Mouse (Mus musculus): ENCODE measurements at regions not wholly inside any gene's neighbourhood (a gene's known extent, or its start where the extent isn't known, plus 50 kb on each side); places are given as distances from the start of the nearest gene placed in this dataset. TPM values are rescaled to one million over a fixed set of nuclear protein-coding genes. Genes with fewer than 3 reads are reported as not detected.
A peak's percentile ranks its signal among the peaks of the same experiment; 100 is the strongest.

DNA sequence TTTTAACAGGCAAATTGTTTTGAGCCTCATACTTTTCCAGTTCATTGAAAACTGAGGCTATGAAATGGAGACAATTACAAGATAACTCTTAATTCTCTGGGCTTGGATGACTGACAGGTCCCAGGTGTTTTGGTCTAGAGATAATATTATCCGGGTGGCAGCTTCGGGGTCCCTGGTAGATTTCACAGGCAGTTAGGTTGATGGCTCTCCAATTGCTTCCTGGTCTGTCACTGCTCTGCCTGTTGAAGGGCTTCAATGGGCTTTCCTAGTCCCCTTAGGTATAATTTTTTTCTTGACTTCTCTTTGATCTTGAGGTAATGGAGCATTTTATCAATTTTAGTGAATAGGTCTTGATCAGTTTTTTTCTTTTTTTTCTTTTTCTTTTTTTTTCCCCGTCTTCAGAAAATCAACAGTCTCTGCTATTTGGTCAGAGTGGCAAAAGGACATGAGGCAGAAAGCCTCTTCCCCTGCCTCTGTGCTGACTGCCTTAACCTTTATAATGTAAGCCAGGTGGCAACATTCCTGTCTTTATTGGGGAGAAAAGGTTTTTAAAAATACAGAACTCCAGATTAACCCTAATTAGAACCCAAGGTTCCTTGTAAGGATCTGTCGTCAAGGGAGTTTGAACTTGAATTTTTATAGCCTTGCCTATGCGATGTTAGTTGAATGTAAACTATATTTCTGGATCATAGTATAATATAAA is 896.0 kb upstream of the Flrt2 start:
- Histone ChIP-seq H3K27me3 (replicated peaks; ENCODE audit: control insufficient read depth, insufficient read depth, low read length) (no peaks in the 10 kb centered on the region), H3K9ac (ENCODE audit: low read length) (no peak overlapping the region), H3K4me3 (ENCODE audit: low read depth, low read length) (no peak overlapping the region), H3K9me3 (replicated peaks; ENCODE audit: control insufficient read depth, low read length) (no peaks in the 10 kb centered on the region), H3K27ac (ENCODE audit: low read depth, low read length) (no peak overlapping the region), H3K4me2 (ENCODE audit: low read length) (no peak overlapping the region), H3K4me1 (ENCODE audit: control insufficient read depth, insufficient read depth, low read length) (no peaks in the 10 kb centered on the region), H3K36me3 (ENCODE audit: control insufficient read depth, insufficient read depth, low read length) (no peaks in the 10 kb centered on the region)
- ATAC-seq (no peak), DNase-seq (ENCODE audit: low spot score) (no peak)
- 78% methylated on average over 5 of the region's 5 CpGs for WGBS

DNA sequence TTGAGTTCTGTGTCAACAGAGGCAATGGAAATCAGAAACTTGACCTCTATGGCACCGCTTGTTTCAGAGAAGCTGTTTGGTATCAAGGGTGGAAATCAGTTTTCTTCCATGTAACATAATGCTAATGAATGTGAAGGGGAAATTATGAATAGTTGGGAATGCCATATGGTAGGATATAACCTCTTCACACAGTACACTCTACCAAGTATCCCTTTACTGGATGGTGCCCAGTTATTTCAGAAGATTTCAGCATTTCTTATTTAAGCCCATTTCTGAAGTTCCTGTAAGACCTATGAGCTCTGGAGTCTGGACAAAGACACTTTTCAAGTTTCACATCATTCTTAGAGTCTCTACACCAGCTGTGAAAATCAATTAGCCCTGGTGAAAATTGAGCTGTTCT is 887.3 kb upstream of the Flrt2 start:
- ATAC-seq: no peak

DNA sequence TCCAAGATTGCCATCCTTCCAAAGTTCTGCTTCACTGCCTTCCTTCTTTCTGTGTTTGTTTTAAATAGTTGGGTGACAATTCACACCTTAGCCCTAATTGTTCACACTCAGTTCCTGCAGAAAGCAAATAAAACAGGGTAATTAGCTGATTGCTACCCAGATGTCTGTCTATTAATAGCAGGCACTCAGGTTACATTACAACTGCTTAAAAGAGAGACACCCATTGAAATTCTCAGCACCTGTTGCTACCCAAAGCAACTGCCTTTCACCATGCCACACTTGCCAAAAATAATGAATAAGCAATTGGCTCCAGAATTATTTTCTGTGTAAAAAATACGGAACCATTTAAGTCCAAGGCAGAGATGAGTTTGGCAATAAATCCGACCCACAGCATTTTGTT is 860.6 kb upstream of the Flrt2 start:
- Histone ChIP-seq H3K9ac (ENCODE audit: low read length) (no peak overlapping the region), H3K4me2 (ENCODE audit: low read length) (no peak overlapping the region), H3K27me3 (replicated peaks; ENCODE audit: control insufficient read depth, insufficient read depth, low read length) (no peaks in the 10 kb centered on the region), H3K27ac (ENCODE audit: low read depth, low read length) (no peak overlapping the region), H3K4me1 (ENCODE audit: control insufficient read depth, insufficient read depth, low read length) (no peaks in the 10 kb centered on the region), H3K4me3 (ENCODE audit: low read depth, low read length) (no peak overlapping the region), H3K9me3 (replicated peaks; ENCODE audit: control insufficient read depth, low read length) (no peaks in the 10 kb centered on the region), H3K36me3 (ENCODE audit: control insufficient read depth, insufficient read depth, low read length) (no peaks in the 10 kb centered on the region)
- WGBS: 58% methylated on average over 2 of the region's 2 CpGs
- peak; percentile 74; the same call in 1 of the 2 replicates for ATAC-seq
- DNase-seq (ENCODE audit: low spot score): peak; percentile 61

More for the DNA sequence above, 887.3 kb upstream of the Flrt2 start:
- Histone ChIP-seq H3K9ac (ENCODE audit: low read length) (no peak overlapping the region), H3K27me3 (replicated peaks; ENCODE audit: control insufficient read depth, insufficient read depth, low read length) (no peaks in the 10 kb centered on the region), H3K4me3 (ENCODE audit: low read depth, low read length) (no peak overlapping the region), H3K4me1 (ENCODE audit: control insufficient read depth, insufficient read depth, low read length) (no peaks in the 10 kb centered on the region), H3K36me3 (ENCODE audit: control insufficient read depth, insufficient read depth, low read length) (no peaks in the 10 kb centered on the region), H3K27ac (ENCODE audit: low read depth, low read length) (no peak overlapping the region), H3K4me2 (ENCODE audit: low read length) (no peak overlapping the region), H3K9me3 (replicated peaks; ENCODE audit: control insufficient read depth, low read length) (no peaks in the 10 kb centered on the region)
- DNase-seq (ENCODE audit: low spot score): no peak
- 95% methylated on average over 1 of the region's 1 CpGs for WGBS

DNA sequence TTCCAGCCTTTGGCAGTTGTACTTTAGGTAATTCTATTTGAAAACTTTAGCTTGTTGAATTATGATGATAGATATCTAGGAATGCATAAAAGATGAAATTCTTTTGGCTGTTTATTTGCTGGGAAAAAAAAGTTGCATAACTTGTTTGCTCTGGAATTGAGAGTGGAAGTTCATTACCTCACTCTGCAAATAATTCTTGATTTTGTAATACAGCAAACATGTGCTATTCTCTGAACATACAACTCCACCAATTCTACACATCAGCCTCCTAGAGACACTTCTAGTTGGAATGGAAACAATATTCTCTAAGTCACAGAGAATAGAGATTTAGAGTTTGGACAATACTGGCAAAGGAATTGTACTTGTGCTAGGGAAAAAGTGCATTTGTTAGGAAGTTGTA is 829.3 kb upstream of the Flrt2 start:
- Histone ChIP-seq H3K9ac (ENCODE audit: low read length) (no peak overlapping the region), H3K4me1 (ENCODE audit: control insufficient read depth, insufficient read depth, low read length) (no peaks in the 10 kb centered on the region), H3K4me2 (ENCODE audit: low read length) (no peak overlapping the region), H3K4me3 (ENCODE audit: low read depth, low read length) (no peak overlapping the region), H3K9me3 (replicated peaks; ENCODE audit: control insufficient read depth, low read length) (no peaks in the 10 kb centered on the region), H3K36me3 (ENCODE audit: control insufficient read depth, insufficient read depth, low read length) (no peaks in the 10 kb centered on the region), H3K27ac (ENCODE audit: low read depth, low read length) (no peak overlapping the region), H3K27me3 (replicated peaks; ENCODE audit: control insufficient read depth, insufficient read depth, low read length) (no peaks in the 10 kb centered on the region)
- no peak for ATAC-seq
- DNase-seq (ENCODE audit: low spot score): no peak

DNA sequence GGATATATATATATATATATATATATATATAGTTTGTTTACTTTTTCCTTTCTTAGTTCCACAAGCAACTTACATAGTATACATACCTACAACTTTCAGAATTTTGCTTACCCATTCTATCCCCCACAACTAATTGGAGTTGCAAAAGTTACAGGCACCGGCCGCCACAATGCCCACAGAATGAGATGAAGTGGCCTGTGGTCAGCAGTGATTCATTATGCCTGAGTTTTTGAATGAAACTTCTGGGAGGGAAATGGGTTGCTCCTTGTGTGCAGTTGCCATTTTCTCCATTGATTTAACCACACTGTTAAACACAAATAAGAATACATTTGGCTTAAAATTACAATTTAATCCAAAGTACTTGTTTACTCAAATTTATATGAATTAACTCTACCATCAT is 781.2 kb upstream of the Flrt2 start:
- Histone ChIP-seq H3K4me2 (ENCODE audit: low read length) (no peak overlapping the region), H3K4me3 (ENCODE audit: low read depth, low read length) (no peak overlapping the region), H3K36me3 (ENCODE audit: control insufficient read depth, insufficient read depth, low read length) (no peaks in the 10 kb centered on the region), H3K4me1 (ENCODE audit: control insufficient read depth, insufficient read depth, low read length) (no peaks in the 10 kb centered on the region), H3K9me3 (replicated peaks; ENCODE audit: control insufficient read depth, low read length) (0 out of 2 replicates have a peak, but pooled peaks cover 3% of the 10 kb centered on the region), H3K27me3 (replicated peaks; ENCODE audit: control insufficient read depth, insufficient read depth, low read length) (no peaks in the 10 kb centered on the region), H3K27ac (ENCODE audit: low read depth, low read length) (no peak overlapping the region), H3K9ac (ENCODE audit: low read length) (no peak overlapping the region)
- no peak for DNase-seq (ENCODE audit: low spot score)
- no peak for ATAC-seq
- WGBS: 73% methylated on average over 2 of the region's 2 CpGs

DNA sequence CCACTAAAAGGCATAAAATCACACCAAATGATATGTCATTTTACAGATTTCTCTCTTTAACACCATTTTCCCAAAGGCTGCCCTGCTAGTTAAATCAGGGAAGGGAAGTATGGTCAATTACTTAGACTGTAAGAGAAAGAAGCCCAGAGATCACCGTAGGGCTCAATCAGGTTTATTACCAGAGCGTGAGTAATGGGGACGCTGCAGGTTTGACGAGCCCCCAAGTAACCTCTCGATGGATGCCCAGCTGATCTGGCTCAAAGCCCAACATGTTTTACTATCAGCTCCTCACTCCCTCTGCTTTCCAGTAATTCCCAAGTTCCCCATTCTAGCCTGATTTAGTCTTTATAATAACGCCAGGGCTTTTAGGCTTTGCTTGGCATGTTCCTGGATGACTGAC is 749.0 kb upstream of the Flrt2 start:
- peak; percentile 2 for DNase-seq (ENCODE audit: low spot score)

More for the DNA sequence above, 749.0 kb upstream of the Flrt2 start:
- Histone ChIP-seq H3K4me1 (ENCODE audit: control insufficient read depth, insufficient read depth, low read length) (no peaks in the 10 kb centered on the region), H3K4me3 (ENCODE audit: low read depth, low read length) (no peak overlapping the region), H3K36me3 (ENCODE audit: control insufficient read depth, insufficient read depth, low read length) (no peaks in the 10 kb centered on the region), H3K4me2 (ENCODE audit: low read length) (no peak overlapping the region), H3K27ac (ENCODE audit: low read depth, low read length) (no peak overlapping the region), H3K9me3 (replicated peaks; ENCODE audit: control insufficient read depth, low read length) (no peaks in the 10 kb centered on the region), H3K27me3 (replicated peaks; ENCODE audit: control insufficient read depth, insufficient read depth, low read length) (no peaks in the 10 kb centered on the region), H3K9ac (ENCODE audit: low read length) (no peak overlapping the region)
- WGBS: 75% methylated on average over 6 of the region's 6 CpGs
- no peak for ATAC-seq

Small RNAs in the stretch of these regions (microRNA-seq; reads per million reads assigned to microRNA genes)
- gene Mir8099-2: not detected

All from forebrain, embryonic 14.5 days (tissue).